8 mouse cellular contexts compared by ENCODE assay signal in the genomic region with DNA sequence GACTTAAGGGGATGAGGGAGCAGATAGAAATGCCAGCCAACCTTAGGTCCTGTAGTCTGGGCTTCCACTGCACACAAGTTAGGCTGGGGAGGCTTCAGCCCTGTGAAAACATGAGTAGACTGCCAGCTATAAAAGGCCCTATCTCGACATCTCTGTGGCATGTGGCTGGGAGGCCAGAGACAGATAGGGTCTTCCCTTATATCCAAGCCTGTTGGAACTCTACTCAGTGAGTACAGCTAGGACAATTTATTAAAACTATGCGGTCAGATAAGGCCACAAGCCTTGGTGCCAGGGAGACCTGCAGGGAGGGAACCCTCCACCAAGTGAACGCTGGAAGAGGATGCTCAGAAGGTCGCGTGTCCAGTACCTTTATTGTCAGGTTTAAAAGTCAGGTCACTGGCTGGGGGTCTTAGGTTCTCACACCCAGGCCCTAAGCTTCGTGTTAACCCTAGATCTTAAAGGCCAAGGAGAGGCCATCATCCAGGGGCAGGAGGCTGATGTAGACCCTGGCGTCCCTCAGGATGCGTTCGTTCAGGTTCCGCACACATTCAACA. TPM values are rescaled to one million over a fixed set of nuclear protein-coding genes. Genes with fewer than 3 reads are reported as not detected.
DNase-seq lines count a peak whose midpoint lies in the region; ATAC-seq lines count a peak whose summit lies in the region.

No protein-coding gene starts in this region.

- peak overlapping the region; percentile 27; the same call in 1 of the 2 replicates for H3K27ac ChIP-seq in forebrain, embryonic 12.5 days
- peak overlapping the region; percentile 55; the same call in 1 of the 2 replicates for H3K27ac ChIP-seq in limb, embryonic 13.5 days
- peak overlapping the region; percentile 79 for H3K27ac ChIP-seq in stomach, embryonic 15.5 days

- H3K4me2 ChIP-seq in forebrain, embryonic 12.5 days = peak overlapping the region; percentile 99
- H3K4me2 ChIP-seq in limb, embryonic 13.5 days (replicated peaks) = peak overlapping the region; percentile 100
- H3K4me2 ChIP-seq in stomach, embryonic 15.5 days = peak overlapping the region; percentile 97

- H3K4me3 ChIP-seq in megakaryocyte, embryonic 14.5 days (replicated peaks) = peak overlapping the region; percentile 95
- H3K4me3 ChIP-seq in forebrain, embryonic 12.5 days (replicated peaks) = peak overlapping the region; percentile 67
- H3K4me3 ChIP-seq in limb, embryonic 13.5 days = peak overlapping the region; percentile 71
- H3K4me3 ChIP-seq in stomach, embryonic 15.5 days (replicated peaks) = peak overlapping the region; percentile 60

- ATAC-seq in megakaryocyte, adult 5-6 weeks (ENCODE audit: poor library complexity, severe bottlenecking) = no peak
- no peak for ATAC-seq in forebrain, embryonic 12.5 days (ENCODE audit: low FRiP score)
- no peak for ATAC-seq in limb, embryonic 13.5 days (ENCODE audit: low FRiP score, low read depth)
- ATAC-seq in stomach, embryonic 15.5 days (ENCODE audit: insufficient read depth, low FRiP score, low read depth) = no peak
- no peak for ATAC-seq in megakaryocyte progenitor cell, adult 5-6 weeks (replicated peaks; ENCODE audit: poor library complexity)

- DNase-seq in adipocyte (ENCODE audit: low spot score) = no peak
- no peak for DNase-seq in thymus, postnatal 14 days

- H3K9me3 ChIP-seq in megakaryocyte, embryonic 14.5 days = no peaks in the 10 kb centered on the region
- no peaks in the 10 kb centered on the region for H3K9me3 ChIP-seq in forebrain, embryonic 12.5 days
- H3K9me3 ChIP-seq in limb, embryonic 13.5 days = no peaks in the 10 kb centered on the region
- no peaks in the 10 kb centered on the region for H3K9me3 ChIP-seq in stomach, embryonic 15.5 days

- peaks cover 55% of the 10 kb centered on the region for H3K36me3 ChIP-seq in megakaryocyte, embryonic 14.5 days (replicated peaks; ENCODE audit: low read length)
- peaks cover 44% of the 10 kb centered on the region for H3K36me3 ChIP-seq in forebrain, embryonic 12.5 days (replicated peaks)
- peaks cover 49% of the 10 kb centered on the region for H3K36me3 ChIP-seq in limb, embryonic 13.5 days
- H3K36me3 ChIP-seq in stomach, embryonic 15.5 days = peaks cover 35% of the 10 kb centered on the region

- H3K27me3 ChIP-seq in megakaryocyte, embryonic 14.5 days (replicated peaks) = no peaks in the 10 kb centered on the region
- no peaks in the 10 kb centered on the region for H3K27me3 ChIP-seq in forebrain, embryonic 12.5 days
- H3K27me3 ChIP-seq in limb, embryonic 13.5 days = no peaks in the 10 kb centered on the region; the same call in 1 of the 2 replicates
- H3K27me3 ChIP-seq in stomach, embryonic 15.5 days (replicated peaks) = no peaks in the 10 kb centered on the region

- peak overlapping the region; percentile 71; the same call in 1 of the 2 replicates for H3K9ac ChIP-seq in forebrain, embryonic 12.5 days
- H3K9ac ChIP-seq in limb, embryonic 13.5 days = peak overlapping the region; percentile 76
- no peak overlapping the region; the same call in 1 of the 2 replicates for H3K9ac ChIP-seq in stomach, embryonic 15.5 days

- H3K4me1 ChIP-seq in megakaryocyte, embryonic 14.5 days = peaks cover 69% of the 10 kb centered on the region
- H3K4me1 ChIP-seq in forebrain, embryonic 12.5 days = peaks cover 18% of the 10 kb centered on the region
- peaks cover 31% of the 10 kb centered on the region for H3K4me1 ChIP-seq in limb, embryonic 13.5 days
- H3K4me1 ChIP-seq in stomach, embryonic 15.5 days = peaks cover 24% of the 10 kb centered on the region

- 19% methylated on average over 10 of the region's 10 CpGs for WGBS in forebrain, embryonic 12.5 days
- WGBS in limb, embryonic 13.5 days = 18% methylated on average over 10 of the region's 10 CpGs
- WGBS in stomach, embryonic 15.5 days = 21% methylated on average over 10 of the region's 10 CpGs

RNA-seq across cellular contexts. Expression of a gene that starts 1.9 kb away (rescaled TPM):
- 37.7 and 44.1 TPM in 2 replicates for polyA plus RNA-seq in megakaryocyte, embryonic 14.5 days (2012; ENCODE audit: insufficient read depth, low replicate concordance)
- 8.0 and 14.3 TPM in 2 replicates for total RNA-seq in megakaryocyte, adult 5-6 weeks (2015)
- total RNA-seq in megakaryocyte, adult 5-6 weeks (2017) = 0.89 and 5.4 TPM in 2 replicates
- polyA plus RNA-seq in forebrain, embryonic 12.5 days (2016; fragmentation: Nextera tagmentation; extraction: Ambion mirVana) = 13.0 and 16.1 TPM in 2 replicates
- 21.0 and 24.2 TPM in 2 replicates for polyA plus RNA-seq in limb, embryonic 13.5 days (2015; fragmentation: Nextera tagmentation; extraction: Ambion mirVana)
- polyA plus RNA-seq in stomach, embryonic 15.5 days (2015; fragmentation: Nextera tagmentation; extraction: Ambion mirVana) = 42.2 and 48.1 TPM in 2 replicates
- total RNA-seq in megakaryocyte progenitor cell, adult 5-6 weeks (2015) = 40.7 and 50.8 TPM in 2 replicates
- 23.5 and 30.2 TPM in 2 replicates for total RNA-seq in megakaryocyte progenitor cell, adult 5-6 weeks (2017)

RNA-seq across cellular contexts. Expression of a gene that starts 21.9 kb away (rescaled TPM):
- polyA plus RNA-seq in megakaryocyte, embryonic 14.5 days (2012; ENCODE audit: insufficient read depth, low replicate concordance) = 103 and 334 TPM in 2 replicates
- total RNA-seq in megakaryocyte, adult 5-6 weeks (2015) = 293 and 324 TPM in 2 replicates
- total RNA-seq in megakaryocyte, adult 5-6 weeks (2017) = 231 and 287 TPM in 2 replicates
- 238 and 247 TPM in 2 replicates for polyA plus RNA-seq in forebrain, embryonic 12.5 days (2016; fragmentation: Nextera tagmentation; extraction: Ambion mirVana)
- 241 and 242 TPM in 2 replicates for polyA plus RNA-seq in limb, embryonic 13.5 days (2015; fragmentation: Nextera tagmentation; extraction: Ambion mirVana)
- polyA plus RNA-seq in stomach, embryonic 15.5 days (2015; fragmentation: Nextera tagmentation; extraction: Ambion mirVana) = 264 and 310 TPM in 2 replicates
- 468 and 477 TPM in 2 replicates for total RNA-seq in megakaryocyte progenitor cell, adult 5-6 weeks (2015)
- 395 and 402 TPM in 2 replicates for total RNA-seq in megakaryocyte progenitor cell, adult 5-6 weeks (2017)

Comparison
In these comparisons a context has a peak if more than half of its experiments do, and no peak if none do; other contexts are left out.
1. H3K27ac ChIP-seq: peak in every context shown above with its lines; median percentile 79 in stomach, embryonic 15.5 days; 55 in limb, embryonic 13.5 days; 27 in forebrain, embryonic 12.5 days.